Mouse (Mus musculus) MEL (cell line): ENCODE measurements around the gene Kcnc4.

Source experiments
- CHD1 ChIP-seq: IDR thresholded peaks from 2 replicates; pipeline ENCODE4 v1.6.1; 2012; ENCODE audit warnings: low read depth, mild to moderate bottlenecking, inconsistent platforms, low read length, improper control_type of control experiment
- MXI1 ChIP-seq: IDR thresholded peaks from 2 replicates; pipeline ENCODE4 v1.6.1; 2011; ENCODE audit warnings: mild to moderate bottlenecking, low read depth, low read length, improper control_type of control experiment
- POLR2A ChIP-seq, 2 experiments: IDR thresholded peaks; 2 replicates each; pipeline ENCODE4 v1.6.1; 2011 to 2012; ENCODE audit warnings: low read length in 2 of 2, mild to moderate bottlenecking in 2 of 2, control low read depth in 1 of 2, improper control_type of control experiment in 1 of 2, low read depth in 1 of 2, moderate library complexity in 1 of 2; ENCODE audit not compliant: control insufficient read depth in 1 of 2, insufficient read depth in 1 of 2, poor library complexity in 1 of 2
- TAL1 ChIP-seq: IDR thresholded peaks from 2 replicates; pipeline ENCODE4 v1.6.1; 2012; ENCODE audit warnings: mild to moderate bottlenecking, inconsistent platforms, low read length, moderate library complexity, mixed read lengths

DNA sequence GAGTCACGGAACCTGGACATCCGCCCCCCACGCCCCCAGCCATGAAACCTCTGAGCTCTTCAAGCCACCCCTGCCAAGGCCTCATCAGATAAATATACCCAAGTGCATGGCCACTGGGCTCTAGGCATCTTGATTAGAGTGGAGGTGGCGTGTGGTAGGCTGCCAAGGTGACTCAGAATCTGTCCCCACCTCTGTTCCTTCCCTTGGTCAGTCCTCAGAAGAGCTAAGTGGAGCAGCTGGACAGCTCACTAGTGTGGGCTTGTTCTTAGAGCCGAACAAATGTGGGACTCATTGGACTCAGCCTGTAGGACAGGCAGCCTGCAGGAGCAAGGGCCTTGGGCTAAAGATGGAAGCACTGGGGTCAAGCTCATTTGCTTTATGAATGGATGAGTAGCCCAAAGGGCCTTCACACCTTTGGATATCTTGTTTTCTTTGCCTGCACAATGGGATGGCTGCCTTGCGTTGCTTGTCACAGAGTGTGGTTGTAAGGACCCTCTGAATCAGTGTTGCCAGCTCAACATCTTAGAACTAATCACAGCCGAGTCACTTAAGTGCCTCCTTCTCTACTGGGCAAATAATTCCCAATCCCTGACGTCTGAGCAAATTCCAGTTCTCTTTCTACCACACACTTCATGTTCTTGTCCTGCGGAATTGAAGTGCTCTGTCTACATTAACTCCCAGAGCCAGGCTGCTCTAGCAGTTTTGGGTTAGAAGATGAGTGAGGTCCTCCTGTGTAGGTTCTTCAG is 42.6 kb downstream of the Kcnc4 start:
- no peak for TF ChIP-seq POLR2A (IDR thresholded peaks at IDR 0.05; ENCODE audit: control insufficient read depth in 1 of 2, insufficient read depth in 1 of 2, low read depth in 1 of 2, low read length in 2 of 2, poor library complexity in 1 of 2)
- TF ChIP-seq CHD1, result no peak
- no peak for TF ChIP-seq MXI1
- TF ChIP-seq TAL1, result no peak
